Mouse (Mus musculus) yolk sac, embryonic 10.5 days (tissue): ENCODE measurements around the gene Stum.

Experiments used
- DNase-seq: peaks from one replicate; pipeline ENCODE4 v3.0.0-alpha.2; 2017; ENCODE audit warnings: low spot score

The Stum gene

GRCm38 (mm10) chr1:180428871-180429270 is 54.4 kb downstream of the Stum start:
- no peak for DNase-seq

GRCm38 (mm10) chr1:180428101-180428712 is 55.1 kb downstream of the Stum start:
- DNase-seq, result no peak

GRCm38 (mm10) chr1:180427685-180428084 is 55.6 kb downstream of the Stum start:
- DNase-seq, result no peak

GRCm38 (mm10) chr1:180426405-180426804 is 56.9 kb downstream of the Stum start:
- no peak for DNase-seq

GRCm38 (mm10) chr1:180423931-180424330 is 59.4 kb downstream of the Stum start:
- DNase-seq, result no peak

GRCm38 (mm10) chr1:180423008-180423639 is 60.2 kb downstream of the Stum start:
- no peak for DNase-seq

GRCm38 (mm10) chr1:180422076-180422828 is 61.1 kb downstream of the Stum start:
- peak; percentile 59 for DNase-seq

GRCm38 (mm10) chr1:180421165-180421909 is 62.0 kb downstream of the Stum start:
- no peak for DNase-seq

- no peak for DNase-seq
Observed at GRCm38 (mm10) chr1:180420496-180421164, 62.7 kb downstream of the Stum start.

GRCm38 (mm10) chr1:180419059-180419458 is 64.2 kb downstream of the Stum start:
- no peak for DNase-seq

- no peak for DNase-seq
Observed at GRCm38 (mm10) chr1:180417118-180417517, 66.2 kb downstream of the Stum start.

- no peak for DNase-seq
Observed at GRCm38 (mm10) chr1:180415836-180416235, 67.5 kb downstream of the Stum start.

GRCm38 (mm10) chr1:180415064-180415463 is 68.2 kb downstream of the Stum start:
- DNase-seq, result no peak

- no peak for DNase-seq
Observed at GRCm38 (mm10) chr1:180410306-180410705, 73.0 kb downstream of the Stum start.

GRCm38 (mm10) chr1:180409771-180410170 is 73.5 kb downstream of the Stum start:
- no peak for DNase-seq

GRCm38 (mm10) chr1:180408832-180409231 is 74.5 kb downstream of the Stum start:
- DNase-seq, result peak; percentile 71

- DNase-seq, result no peak
Observed at GRCm38 (mm10) chr1:180407727-180408719, 75.3 kb downstream of the Stum start.

GRCm38 (mm10) chr1:180407171-180407671 is 76.1 kb downstream of the Stum start:
- peak; percentile 78 for DNase-seq

GRCm38 (mm10) chr1:180406336-180407035 is 76.8 kb downstream of the Stum start:
- no peak for DNase-seq
